Comparison of ENCODE assay signal across 13 mouse cellular contexts in the genomic region with DNA sequence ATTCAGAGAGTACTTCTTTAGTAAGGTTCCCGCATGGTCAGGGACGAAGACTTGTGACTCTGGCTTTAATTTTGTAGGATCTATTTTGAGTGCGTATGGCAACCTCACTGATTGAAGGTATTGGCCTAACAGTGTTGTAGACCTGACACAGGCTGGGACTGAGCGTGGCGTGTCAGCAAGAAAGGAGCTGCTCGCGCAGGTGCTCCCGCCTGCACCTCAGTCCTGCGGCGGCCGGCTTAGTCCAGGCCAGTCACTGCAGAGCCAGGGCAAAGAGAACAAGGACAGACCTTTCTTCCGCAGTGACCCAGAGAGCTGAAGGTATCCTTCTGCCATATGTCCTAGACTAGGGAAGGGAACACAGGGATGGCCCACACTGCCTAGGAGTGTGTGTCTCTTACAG. TPM values are rescaled to one million over a fixed set of nuclear protein-coding genes. Genes with fewer than 3 reads are reported as not detected.
DNase-seq lines count a peak whose midpoint lies in the region; ATAC-seq and TF ChIP-seq lines count a peak whose summit lies in the region.
"Had no signal": no experiment of that assay in that cellular context is flagged by ENCODE, and none has a peak within 500 bp of the region (broad histone marks: within the 10 kb centered on the region; RNA-seq: fewer than 3 reads in every experiment).

No protein-coding gene starts in this region.

- H3K36me3 ChIP-seq in ES-Bruce4 (ENCODE audit: control insufficient read depth, insufficient read depth, low read length, poor library complexity, severe bottlenecking), result no peaks in the 10 kb centered on the region
- peaks cover 52% of the 10 kb centered on the region for H3K36me3 ChIP-seq in forebrain, embryonic 13.5 days (ENCODE audit: poor library complexity, severe bottlenecking)
- H3K36me3 ChIP-seq in hindbrain, postnatal 0 days (ENCODE audit: insufficient read depth, low read length), result no peaks in the 10 kb centered on the region; the same call in 1 of the 2 replicates
- H3K36me3 ChIP-seq in kidney, embryonic 14.5 days (ENCODE audit: control insufficient read depth, insufficient read depth, low read length), result peaks cover 51% of the 10 kb centered on the region

- H3K9ac ChIP-seq in ES-Bruce4 (ENCODE audit: low read depth, poor library complexity, severe bottlenecking), result no peak overlapping the region
- H3K9ac ChIP-seq in forebrain, embryonic 13.5 days, result peak overlapping the region; percentile 22; the same call in 1 of the 2 replicates
- H3K9ac ChIP-seq in hindbrain, postnatal 0 days (replicated peaks; ENCODE audit: low read length), result no peak overlapping the region
- no peak overlapping the region for H3K9ac ChIP-seq in kidney, embryonic 14.5 days (ENCODE audit: low read depth, low read length)
- H3K9ac ChIP-seq: liver, embryonic 12.5 days had no signal

- peak; percentile 4 for DNase-seq in cerebellum, adult 8-10 months
- DNase-seq in cerebellum, adult 11-12 months, result no peak
- DNase-seq in hindbrain, postnatal 0 days (ENCODE audit: low spot score), result no peak
- DNase-seq in testis, postnatal 10 days (ENCODE audit: low spot score), result no peak
- no peak for DNase-seq in ovary, postnatal 10 days (ENCODE audit: low spot score)
- DNase-seq: gastrocnemius, postnatal 14 days; lung, postnatal 14 days; thymus, adult 18-20 months had no signal

- 62% methylated on average over 12 of the region's 12 CpGs for WGBS in forebrain, embryonic 13.5 days
- 83% methylated on average over 12 of the region's 12 CpGs for WGBS in hindbrain, postnatal 0 days
- WGBS in kidney, embryonic 14.5 days, result 97% methylated on average over 12 of the region's 12 CpGs

- no peaks in the 10 kb centered on the region for H3K4me1 ChIP-seq in ES-Bruce4 (ENCODE audit: control insufficient read depth, insufficient read depth, low read length)
- H3K4me1 ChIP-seq in forebrain, embryonic 13.5 days, result peaks cover 75% of the 10 kb centered on the region
- H3K4me1 ChIP-seq in hindbrain, postnatal 0 days (ENCODE audit: insufficient read depth, low read length), result peaks cover 24% of the 10 kb centered on the region
- H3K4me1 ChIP-seq in kidney, embryonic 14.5 days (ENCODE audit: control insufficient read depth, insufficient read depth, low read length), result peaks cover 9% of the 10 kb centered on the region

- H3K27ac ChIP-seq in ES-Bruce4 (ENCODE audit: insufficient read depth, low read length), result no peak overlapping the region
- peak overlapping the region; percentile 92 for H3K27ac ChIP-seq in forebrain, embryonic 13.5 days
- peak overlapping the region; percentile 36; the same call in 1 of the 2 replicates for H3K27ac ChIP-seq in hindbrain, postnatal 0 days
- H3K27ac ChIP-seq in kidney, embryonic 14.5 days (ENCODE audit: low read depth, low read length), result no peak overlapping the region
- H3K27ac ChIP-seq: liver, embryonic 12.5 days had no signal

- no peaks in the 10 kb centered on the region for H3K27me3 ChIP-seq in ES-Bruce4 (ENCODE audit: control insufficient read depth, insufficient read depth, low read length, poor library complexity, severe bottlenecking)
- H3K27me3 ChIP-seq in forebrain, embryonic 13.5 days, result no peaks in the 10 kb centered on the region
- H3K27me3 ChIP-seq in hindbrain, postnatal 0 days (ENCODE audit: insufficient read depth, low read length), result no peaks in the 10 kb centered on the region
- H3K27me3 ChIP-seq in kidney, embryonic 14.5 days (ENCODE audit: control insufficient read depth, insufficient read depth, low read length), result no peaks in the 10 kb centered on the region
- H3K27me3 ChIP-seq: liver, embryonic 12.5 days had no signal

- ATAC-seq in forebrain, embryonic 13.5 days, result peak; percentile 32
- ATAC-seq in hindbrain, postnatal 0 days, result no peak
- no peak for ATAC-seq in kidney, embryonic 14.5 days (ENCODE audit: low FRiP score, low TSS enrichment)
- ATAC-seq: liver, embryonic 12.5 days had no signal

- no peak for TF ChIP-seq POLR2A in ES-Bruce4 (IDR thresholded peaks at IDR 0.05; ENCODE audit: insufficient read depth, low read length)

- H3K9me3 ChIP-seq in ES-Bruce4 (replicated peaks; ENCODE audit: control insufficient read depth, insufficient read depth, low read length, poor library complexity, severe bottlenecking), result no peaks in the 10 kb centered on the region
- H3K9me3 ChIP-seq in forebrain, embryonic 13.5 days (replicated peaks), result no peaks in the 10 kb centered on the region
- no peaks in the 10 kb centered on the region for H3K9me3 ChIP-seq in hindbrain, postnatal 0 days (ENCODE audit: low read length)
- no peaks in the 10 kb centered on the region for H3K9me3 ChIP-seq in kidney, embryonic 14.5 days (ENCODE audit: control insufficient read depth, low read length)
- H3K9me3 ChIP-seq: liver, embryonic 12.5 days had no signal

- peak overlapping the region; percentile 20; the same call in 1 of the 2 replicates for H3K4me2 ChIP-seq in forebrain, embryonic 13.5 days
- H3K4me2 ChIP-seq in hindbrain, postnatal 0 days (ENCODE audit: low read depth, low read length), result no peak overlapping the region
- no peak overlapping the region for H3K4me2 ChIP-seq in kidney, embryonic 14.5 days (replicated peaks; ENCODE audit: low read depth, low read length)
- H3K4me2 ChIP-seq: liver, embryonic 12.5 days had no signal

- no peak for TF ChIP-seq CTCF in ES-Bruce4 (IDR thresholded peaks at IDR 0.05; ENCODE audit: low read depth, low read length)
- TF ChIP-seq CTCF in hindbrain, postnatal 0 days (IDR thresholded peaks at IDR 0.05; ENCODE audit: low read depth), result no peak

- no peak for TF ChIP-seq EP300 in ES-Bruce4 (IDR thresholded peaks at IDR 0.05; ENCODE audit: insufficient read depth, low read depth, low read length)

- peak overlapping the region; percentile 8; the same call in 1 of the 2 replicates for H3K4me3 ChIP-seq in ES-Bruce4 (ENCODE audit: low read depth, low read length)
- H3K4me3 ChIP-seq in forebrain, embryonic 13.5 days, result no peak overlapping the region
- H3K4me3 ChIP-seq in hindbrain, postnatal 0 days (ENCODE audit: low read length), result no peak overlapping the region
- no peak overlapping the region for H3K4me3 ChIP-seq in kidney, embryonic 14.5 days (ENCODE audit: low read length)
- H3K4me3 ChIP-seq: erythroblast, embryonic 14.5 days; liver, embryonic 12.5 days had no signal

RNA-seq across cellular contexts. Expression of a gene that starts 40.3 kb away (rescaled TPM):
- polyA plus RNA-seq in ES-Bruce4 (2011; ENCODE audit: insufficient read depth, insufficient read length, low read depth, missing spikeins), result 8.0 and 8.4 TPM in 2 replicates
- polyA plus RNA-seq in forebrain, embryonic 13.5 days (2015; fragmentation: Nextera tagmentation; extraction: Ambion mirVana), result 2.5 and 3.4 TPM in 2 replicates
- 16.1 and 18.8 TPM in 2 replicates for total RNA-seq in hindbrain, postnatal 0 days (2014; rRNA removed)
- 3.6 and 3.7 TPM in 2 replicates for polyA plus RNA-seq in hindbrain, postnatal 0 days (2015; fragmentation: Nextera tagmentation; extraction: Ambion mirVana)
- 4.7 and 4.9 TPM in 2 replicates for polyA plus RNA-seq in kidney, embryonic 14.5 days (2014; fragmentation: Nextera tagmentation; extraction: Ambion mirVana)
- polyA plus RNA-seq: erythroblast, embryonic 14.5 days had no signal

RNA-seq across cellular contexts. Expression of a gene that starts 45.4 kb away (rescaled TPM):
- 32.8 and 44.4 TPM in 2 replicates for polyA plus RNA-seq in ES-Bruce4 (2011; ENCODE audit: insufficient read depth, insufficient read length, low read depth, missing spikeins)
- polyA plus RNA-seq in forebrain, embryonic 13.5 days (2015; fragmentation: Nextera tagmentation; extraction: Ambion mirVana), result 114 and 115 TPM in 2 replicates
- 77.1 and 84.2 TPM in 2 replicates for total RNA-seq in hindbrain, postnatal 0 days (2014; rRNA removed)
- 81.2 and 82.2 TPM in 2 replicates for polyA plus RNA-seq in hindbrain, postnatal 0 days (2015; fragmentation: Nextera tagmentation; extraction: Ambion mirVana)
- polyA plus RNA-seq in kidney, embryonic 14.5 days (2014; fragmentation: Nextera tagmentation; extraction: Ambion mirVana), result 69.2 and 86.8 TPM in 2 replicates

RNA-seq across cellular contexts. Expression of a gene that starts 57.3 kb away (rescaled TPM):
- polyA plus RNA-seq in ES-Bruce4 (2011; ENCODE audit: insufficient read depth, insufficient read length, low read depth, missing spikeins), result 0.65 and 1.1 TPM in 2 replicates
- polyA plus RNA-seq in forebrain, embryonic 13.5 days (2015; fragmentation: Nextera tagmentation; extraction: Ambion mirVana), result 0.50 and 0.52 TPM in 2 replicates
- total RNA-seq in hindbrain, postnatal 0 days (2014; rRNA removed), result 4.7 and 8.4 TPM in 2 replicates
- polyA plus RNA-seq in hindbrain, postnatal 0 days (2015; fragmentation: Nextera tagmentation; extraction: Ambion mirVana), result 2.7 and 3.0 TPM in 2 replicates
- 4.6 and 4.8 TPM in 2 replicates for polyA plus RNA-seq in kidney, embryonic 14.5 days (2014; fragmentation: Nextera tagmentation; extraction: Ambion mirVana)
- polyA plus RNA-seq: erythroblast, embryonic 14.5 days had no signal

Comparison
In these comparisons a context has a peak if more than half of its experiments do, and no peak if none do; other contexts are left out.
1. H3K27ac ChIP-seq: peak in forebrain, embryonic 13.5 days (single experiment) and hindbrain, postnatal 0 days (single experiment); none in ES-Bruce4 (single experiment) and kidney, embryonic 14.5 days (single experiment).